Mouse (Mus musculus) gastrocnemius, adult 2 months (tissue): ENCODE results near the gene Scamp1. TPM values are rescaled to one million over a fixed set of nuclear protein-coding genes. Genes with fewer than 3 reads are reported as not detected.
"Not testable (repeated sequence)": the region's sequence is repeated elsewhere in the genome, so short reads cannot be mapped to it uniquely, and the experiment has no call there.

Source experiments
- DNase-seq: peaks from one replicate; pipeline ENCODE4 v3.0.0; 2022
- H3K27ac ChIP-seq: fragments of 200-600 bp; 2 replicates; pipeline ENCODE4 v1.8.1; 2022; ENCODE audit warnings: mild to moderate bottlenecking
- H3K4me3 ChIP-seq: fragments of 200-600 bp; 2 replicates; pipeline ENCODE4 v1.8.1; 2022; ENCODE audit warnings: mild to moderate bottlenecking, moderate library complexity
- CTCF ChIP-seq: fragments of 200-600 bp; IDR thresholded peaks from 2 replicates; pipeline ENCODE4 v1.8.1; 2022; ENCODE audit warnings: antibody characterized with exemption, mild to moderate bottlenecking, moderate library complexity
- intact Hi-C: fragments of 180-260 bp; cut with DNase I; formaldehyde crosslinking; loops from one replicate; pipeline ENCODE4 v1.15.1; 2025
- long read RNA-seq, 2 experiments: library from polyadenylated mRNA; stranded (forward); transcript quantifications; one replicate each; pipeline ENCODE4 v2.0.0; 2021
- total RNA-seq, 2 experiments: library from RNA; stranded (reverse); gene quantifications; 2 replicates each; pipeline ENCODE4 v1.2.3; 2021

The Scamp1 gene
- total RNA-seq: 10 to 100 TPM; 16.6 to 20.3 TPM
- long read RNA-seq, experiment 1, full-length matches to known transcripts: 57 of 68 reads
- long read RNA-seq, experiment 1, partial matches to known transcripts: 0 of 68 reads
- long read RNA-seq, experiment 1, other reads (novel, unspliced or antisense): 11 of 68 reads
- long read RNA-seq, experiment 2, full-length matches to known transcripts: 40 of 45 reads
- long read RNA-seq, experiment 2, partial matches to known transcripts: 2 of 45 reads
- long read RNA-seq, experiment 2, other reads (novel, unspliced or antisense): 3 of 45 reads

- peak within 1 kb of the TSS; percentile 99 for H3K4me3 ChIP-seq
- peak; percentile 95 for DNase-seq
- TF ChIP-seq CTCF: no peak
- intact Hi-C loops: loop anchor here (1.0 kb wide), 1 partner anchor 73 kb away; the partner anchor contains the start of gene Ap3b1
- H3K27ac ChIP-seq: peak within 1 kb of the TSS; percentile 95
Observed at GRCm38 (mm10) chr13:94285281-94285871, at the start of gene Scamp1. Gene Scamp1 (minus strand): TSS chr13:94285857.

GRCm38 (mm10) chr13:94330392-94330979, 44.8 kb upstream of the Scamp1 start:
- no peak for TF ChIP-seq CTCF
- Histone ChIP-seq H3K4me3 (no peak overlapping the region), H3K27ac (no peak overlapping the region)
- intact Hi-C loops: no loop called here
- no peak for DNase-seq

- DNase-seq, intact Hi-C loops, H3K4me3 ChIP-seq, H3K27ac ChIP-seq: not testable (repeated sequence)
Observed at GRCm38 (mm10) chr13:94329005-94329404, 43.3 kb upstream of the Scamp1 start.

- intact Hi-C loops: no loop called here
- Histone ChIP-seq H3K27ac (peak overlapping the region; percentile 46; the same call in 1 of the 2 replicates), H3K4me3 (no peak overlapping the region)
- no peak for TF ChIP-seq CTCF
- DNase-seq: no peak
Observed at GRCm38 (mm10) chr13:94328063-94328462, 42.4 kb upstream of the Scamp1 start.

- intact Hi-C loops: no loop called here
- DNase-seq: no peak
- no peak overlapping the region for H3K27ac ChIP-seq
- TF ChIP-seq CTCF: no peak
- no peak overlapping the region for H3K4me3 ChIP-seq
Observed at GRCm38 (mm10) chr13:94322475-94322874, 36.8 kb upstream of the Scamp1 start.

GRCm38 (mm10) chr13:94321094-94321792, 35.6 kb upstream of the Scamp1 start:
- no peak for DNase-seq
- H3K4me3 ChIP-seq: no peak overlapping the region
- TF ChIP-seq CTCF: no peak
- no peak overlapping the region for H3K27ac ChIP-seq
- intact Hi-C loops: no loop called here

- DNase-seq: no peak
- Histone ChIP-seq H3K4me3 (no peak overlapping the region), H3K27ac (no peak overlapping the region)
- intact Hi-C loops: no loop called here
- TF ChIP-seq CTCF: no peak
Observed at GRCm38 (mm10) chr13:94316975-94317511, 31.4 kb upstream of the Scamp1 start.

GRCm38 (mm10) chr13:94312812-94313211, 27.2 kb upstream of the Scamp1 start:
- DNase-seq, H3K4me3 ChIP-seq, intact Hi-C loops, H3K27ac ChIP-seq: not testable (repeated sequence)

- intact Hi-C loops: no loop called here
- no peak for TF ChIP-seq CTCF
- DNase-seq: no peak
- H3K27ac ChIP-seq: no peak overlapping the region
- H3K4me3 ChIP-seq: no peak overlapping the region
Observed at GRCm38 (mm10) chr13:94308279-94308678, 22.6 kb upstream of the Scamp1 start.

GRCm38 (mm10) chr13:94307531-94307930, 21.9 kb upstream of the Scamp1 start:
- H3K4me3 ChIP-seq: no peak overlapping the region

GRCm38 (mm10) chr13:94306968-94307289, 21.3 kb upstream of the Scamp1 start:
- Histone ChIP-seq H3K4me3 (peak overlapping the region; percentile 58), H3K27ac (no peak overlapping the region)
- no peak for TF ChIP-seq CTCF
- no peak for DNase-seq
- intact Hi-C loops: no loop called here

More at GRCm38 (mm10) chr13:94307531-94307930, 21.9 kb upstream of the Scamp1 start:
- H3K27ac ChIP-seq: no peak overlapping the region
- no peak for TF ChIP-seq CTCF
- intact Hi-C loops: no loop called here
- DNase-seq: no peak

- peak; percentile 52 for DNase-seq
- intact Hi-C loops: no loop called here
- no peak for TF ChIP-seq CTCF
- Histone ChIP-seq H3K4me3 (peak overlapping the region; percentile 58), H3K27ac (no peak overlapping the region)
Observed at GRCm38 (mm10) chr13:94306277-94306967, 20.8 kb upstream of the Scamp1 start.
